Mouse (Mus musculus) heart, adult 2 months (tissue): ENCODE results near the gene Tbc1d9.

Experiments used
- CTCF ChIP-seq: fragments of 200-600 bp; IDR thresholded peaks from 2 replicates; pipeline ENCODE4 v1.8.1; 2022; ENCODE audit warnings: antibody characterized with exemption, mild to moderate bottlenecking, moderate library complexity
- EP300 ChIP-seq: fragments of 200-500 bp; IDR thresholded peaks from 2 replicates; pipeline ENCODE4 v1.6.1; 2011; ENCODE audit warnings: low read depth, low read length, control low read depth; ENCODE audit not compliant: insufficient read depth
- POLR2A ChIP-seq: fragments of 200-500 bp; IDR thresholded peaks from 2 replicates; pipeline ENCODE4 v1.6.1; 2011; ENCODE audit warnings: mild to moderate bottlenecking, low read depth, low read length, control low read depth; ENCODE audit not compliant: insufficient read depth

- TF ChIP-seq CTCF (no peak), EP300 (no peak), POLR2A (no peak)
Observed at GRCm38 (mm10) chr8:83205907-83206306, 40.8 kb downstream of the Tbc1d9 start.
